Mouse (Mus musculus) activated CD4-positive, CD25-positive, alpha-beta regulatory T cell (primary cell): ENCODE measurements around the gene Hcst. TPM values are rescaled to one million over a fixed set of nuclear protein-coding genes. Genes with fewer than 3 reads are reported as not detected.

ENCODE experiments used
- polyA plus RNA-seq, 2 experiments: library from polyadenylated mRNA; unstranded; fragments of 100-300 nt; shearing (Covaris generic); gene quantifications; one replicate each; pipeline ENCODE4 v1.2.1; 2017

Gene Hcst
- 100 to 1,000 TPM; 470 to 543 TPM for polyA plus RNA-seq

DNA sequence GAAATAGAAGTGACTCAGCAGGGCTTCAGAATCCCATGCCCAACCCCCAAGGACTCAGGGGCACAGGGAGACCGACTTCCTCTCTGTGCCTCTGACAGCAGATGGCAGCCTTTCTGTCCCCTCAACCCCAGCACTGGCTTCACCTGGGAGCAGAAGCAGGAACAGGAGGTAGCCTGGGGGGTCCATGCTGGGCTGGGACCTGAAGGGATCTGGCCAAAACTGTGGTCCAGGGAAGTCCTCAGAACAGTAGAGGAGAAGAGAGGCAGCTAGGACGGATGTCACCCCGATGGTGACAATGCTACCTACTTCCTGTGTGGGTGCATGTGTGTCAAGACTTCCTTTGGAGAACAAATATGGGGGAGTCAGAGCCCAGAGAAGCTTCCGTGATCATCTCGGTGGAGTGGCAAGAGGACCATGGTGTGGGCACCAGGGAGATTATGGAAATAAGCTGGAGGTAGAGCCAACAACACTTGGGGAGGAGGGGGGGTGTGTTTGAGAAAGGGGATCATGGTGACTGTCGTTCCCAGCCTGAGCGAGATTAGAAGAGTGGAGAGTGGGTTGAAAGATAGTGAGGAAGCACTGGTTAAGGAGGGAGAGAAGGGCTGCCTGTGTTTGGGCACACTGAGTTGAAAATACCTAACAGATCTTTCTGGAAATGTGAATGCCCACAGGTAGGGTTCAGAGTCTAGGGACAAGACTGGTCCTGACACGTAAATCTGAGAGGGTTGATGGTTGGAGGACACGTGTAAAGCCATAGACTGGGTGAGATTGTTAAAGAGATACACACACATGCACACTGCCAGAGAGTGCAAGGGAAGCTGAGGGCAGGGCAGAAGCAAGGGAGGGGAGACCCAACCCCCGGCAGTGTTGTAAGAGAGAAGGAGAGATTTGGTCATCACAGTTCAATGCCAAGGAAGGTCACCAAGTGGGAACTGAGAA lies at the start of gene Hcst:
Gene Hcst (minus strand): TSS at position 294 of the 939 bp plus-strand sequence.

DNA sequence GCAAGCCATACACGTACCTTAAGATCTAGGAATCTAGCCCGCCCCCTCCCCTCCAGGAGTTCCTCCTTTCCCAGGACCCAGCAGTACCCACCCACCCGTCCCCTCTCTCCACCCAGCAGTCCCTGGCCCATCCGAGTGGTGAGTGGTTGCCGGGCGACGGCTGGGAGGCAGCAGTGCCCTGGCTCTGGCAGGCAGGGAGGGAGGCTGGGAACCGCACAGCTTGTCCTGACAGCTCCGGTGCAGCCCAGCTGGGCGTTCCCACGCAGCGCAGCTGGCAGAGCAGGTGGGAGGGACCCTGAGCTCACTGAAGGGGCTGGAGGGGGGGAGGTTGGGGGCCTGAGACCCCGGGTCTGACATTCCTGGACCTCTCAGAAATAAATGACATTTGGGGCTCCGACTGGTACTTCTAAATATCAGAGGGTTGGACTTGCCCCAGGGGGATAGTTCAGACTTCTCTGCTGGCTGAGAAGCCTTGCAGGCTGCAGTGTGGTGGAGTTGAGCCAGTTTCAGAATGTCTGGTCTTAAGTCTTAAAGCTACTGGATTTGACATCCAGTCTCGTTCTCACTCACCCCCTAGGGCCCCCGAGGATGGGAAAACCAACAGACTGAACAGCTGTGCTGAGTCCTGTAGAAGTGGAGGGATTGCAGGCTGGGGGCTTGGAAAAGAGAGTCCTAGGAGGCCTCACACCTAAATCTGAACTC lies 38.1 kb upstream of the Hcst start, which contains the start of the genes Kirrel2 and Nphs1:
Gene Kirrel2 (minus strand): TSS at position 62 of the 702 bp plus-strand sequence.
Gene Nphs1 (plus strand): TSS at position 687 of the 702 bp plus-strand sequence.

DNA sequence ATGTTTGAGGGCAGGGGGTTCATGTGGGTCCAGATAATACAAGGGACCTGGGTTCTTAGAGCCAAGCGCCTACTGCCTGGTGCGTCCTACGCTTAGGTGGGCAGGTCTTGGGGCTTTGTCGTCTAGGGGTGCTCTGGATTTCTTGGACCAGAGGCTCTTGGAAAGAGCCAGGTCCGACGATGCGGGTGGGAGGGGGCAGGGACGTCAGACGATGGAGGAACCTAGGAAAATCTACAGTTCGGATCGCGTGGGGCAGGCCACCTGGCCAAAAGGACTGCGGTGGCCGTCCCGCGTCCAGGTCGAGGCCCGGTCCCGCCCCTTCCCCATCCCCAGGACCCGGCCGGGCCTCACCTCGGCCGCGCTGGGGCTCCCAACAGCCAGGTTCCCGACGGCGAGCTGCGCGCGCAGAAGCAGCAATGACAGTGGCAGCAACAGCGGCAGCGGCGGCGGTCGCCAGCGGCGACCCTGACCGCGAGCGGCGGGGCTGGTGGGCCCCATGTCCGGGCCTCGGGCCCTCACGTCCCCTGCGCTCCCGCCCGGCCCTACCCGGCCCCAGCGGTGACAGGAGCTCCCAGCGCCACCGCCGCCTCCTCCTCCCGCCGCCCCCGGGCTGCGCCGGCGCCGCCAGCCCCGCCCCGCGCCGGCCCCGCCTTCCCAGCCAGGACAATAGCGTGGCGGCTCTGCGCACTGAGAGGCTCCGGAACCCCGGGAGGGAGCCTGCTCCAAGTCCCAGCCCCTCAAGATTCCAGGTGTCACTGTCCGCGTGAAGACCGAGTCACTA lies 25.5 kb upstream of the Hcst start, which contains the start of gene Aplp1:
Gene Aplp1 (minus strand): TSS at position 565 of the 781 bp plus-strand sequence.

DNA sequence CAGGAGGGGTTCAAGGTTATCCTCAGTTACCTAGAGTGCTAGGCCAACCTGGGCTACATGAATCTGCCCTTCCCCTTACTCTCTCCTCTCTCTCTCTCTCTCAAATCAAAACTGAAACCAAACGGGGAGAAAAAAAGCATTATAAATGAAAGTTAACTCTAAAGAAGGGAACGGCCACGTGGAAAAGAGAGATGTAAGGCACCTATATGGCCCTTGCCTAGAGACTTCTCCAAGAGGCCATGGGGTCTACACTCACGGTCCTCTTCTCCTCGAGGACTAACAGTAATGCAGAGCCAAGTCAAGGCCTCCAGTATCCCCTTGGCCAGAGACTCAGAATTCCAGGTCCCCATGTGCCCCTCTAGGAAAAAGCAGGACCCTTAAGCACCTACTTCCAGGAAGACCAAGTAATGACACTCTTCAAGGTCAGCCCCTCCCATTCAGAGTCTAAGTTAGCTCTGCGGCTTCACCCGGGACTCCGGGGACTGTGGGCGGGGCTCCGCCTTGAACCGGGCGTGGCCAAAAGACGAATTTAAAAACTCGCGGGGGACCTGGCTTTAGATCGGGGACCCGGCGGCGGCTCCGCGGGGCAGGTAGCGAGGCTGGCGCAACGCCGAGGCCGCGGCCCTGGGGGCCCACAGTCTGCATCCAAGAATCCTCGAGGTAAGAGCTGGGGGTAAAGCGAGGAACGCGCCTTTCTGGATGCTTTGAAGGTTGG lies 1.7 kb upstream of the Hcst start, which contains the start of gene Nfkbid:
Gene Nfkbid (plus strand): TSS at position 558 of the 715 bp plus-strand sequence.

DNA sequence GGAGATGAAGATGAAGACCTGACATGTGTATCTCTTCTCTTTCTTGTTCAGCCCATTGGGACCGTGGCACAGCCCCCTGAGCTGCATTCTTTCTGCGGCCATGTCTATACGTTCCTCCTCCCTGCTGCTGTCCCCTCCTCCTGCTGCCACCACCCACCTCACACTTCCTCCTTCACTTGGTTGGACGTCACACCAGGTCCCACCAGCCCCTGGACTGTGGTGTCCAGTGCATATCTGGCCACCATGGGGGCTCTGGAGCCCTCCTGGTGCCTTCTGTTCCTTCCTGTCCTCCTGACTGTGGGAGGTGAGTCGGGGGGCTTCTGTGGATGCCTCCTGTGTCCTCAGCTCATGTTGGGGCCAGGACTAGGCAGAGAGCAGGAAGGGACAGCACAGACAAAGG lies 6.1 kb downstream of the Hcst start, which contains the start of gene Tyrobp:
Gene Tyrobp (plus strand): TSS at position 165 of the 400 bp plus-strand sequence.

Other genes starting within 250 kb of the Hcst start
- under 1 TPM; 0.64 to 0.74 TPM for gene Cox7a1, start 235.7 kb downstream of the Hcst start, polyA plus RNA-seq
- 10 to 100 TPM; 96.1 to 96.6 TPM for gene Capns1, start 221.0 kb downstream of the Hcst start, polyA plus RNA-seq
- 10 to 100 TPM; 47.8 to 64.2 TPM for gene Polr2i, start 187.9 kb downstream of the Hcst start, polyA plus RNA-seq
- gene Tbcb, start 187.6 kb downstream of the Hcst start, polyA plus RNA-seq: 100 to 1,000 TPM; 109 to 132 TPM
- gene Ovol3, start 184.1 kb downstream of the Hcst start, polyA plus RNA-seq: not detected
- under 1 TPM; 0.12 to 0.41 TPM for gene Thap8, start 139.8 kb downstream of the Hcst start, polyA plus RNA-seq
- gene Wdr62, start 139.4 kb downstream of the Hcst start, polyA plus RNA-seq: 1 to 10 TPM; 4.8 to 6.9 TPM
- 1 to 10 TPM; 1.6 to 3.1 TPM for gene Clip3, start 128.1 kb downstream of the Hcst start, polyA plus RNA-seq
- gene Alkbh6, start 111.1 kb downstream of the Hcst start, polyA plus RNA-seq: 100 to 1,000 TPM in 1 of 2 experiments, 10 to 100 TPM in 1; 92.7 to 159 TPM
- 10 to 100 TPM in 1 of 2 experiments, 1 to 10 TPM in 1; 3.8 to 22.5 TPM for gene Syne4, start 105.0 kb downstream of the Hcst start, polyA plus RNA-seq
- not detected for gene E130208F15Rik, start 98.1 kb downstream of the Hcst start, polyA plus RNA-seq
- gene Sdhaf1, start 96.0 kb downstream of the Hcst start, polyA plus RNA-seq: 10 to 100 TPM; 32.0 to 75.5 TPM
- not detected for gene Lrfn3, start 57.1 kb downstream of the Hcst start, polyA plus RNA-seq
- gene Tyrobp, start 6.1 kb downstream of the Hcst start, polyA plus RNA-seq: 10 to 100 TPM in 1 of 2 experiments, 1 to 10 TPM in 1; 7.1 to 32.2 TPM
- 10 to 100 TPM; 78.6 to 95.9 TPM for gene Nfkbid, start 1.9 kb upstream of the Hcst start, polyA plus RNA-seq
- gene Aplp1, start 25.7 kb upstream of the Hcst start, polyA plus RNA-seq: 10 to 100 TPM; 10.8 to 23.2 TPM
- not detected for gene Kirrel2, start 37.8 kb upstream of the Hcst start, polyA plus RNA-seq
- not detected for gene Nphs1, start 38.5 kb upstream of the Hcst start, polyA plus RNA-seq
- not detected for gene Prodh2, start 73.8 kb upstream of the Hcst start, polyA plus RNA-seq
- 1 to 10 TPM; 1.5 to 2.5 TPM for gene Arhgap33, start 115.2 kb upstream of the Hcst start, polyA plus RNA-seq
- gene Hspb6, start 132.3 kb upstream of the Hcst start, polyA plus RNA-seq: 1 to 10 TPM; 1.9 to 4.1 TPM
- 1 to 10 TPM; 5.7 to 6.2 TPM for gene Proser3, start 132.4 kb upstream of the Hcst start, polyA plus RNA-seq
- gene Lin37, start 140.0 kb upstream of the Hcst start, polyA plus RNA-seq: 100 to 1,000 TPM in 1 of 2 experiments, 10 to 100 TPM in 1; 92.9 to 107 TPM
- 10 to 100 TPM; 28.3 to 67.8 TPM for gene U2af1l4, start 143.4 kb upstream of the Hcst start, polyA plus RNA-seq
- 10 to 100 TPM; 53.5 to 82.4 TPM for gene Gm49396, start 143.5 kb upstream of the Hcst start, polyA plus RNA-seq
- gene Psenen, start 143.8 kb upstream of the Hcst start, polyA plus RNA-seq: 100 to 1,000 TPM; 231 to 234 TPM
- 100 to 1,000 TPM in 1 of 2 experiments, 10 to 100 TPM in 1; 66.2 to 268 TPM for gene Igflr1, start 145.6 kb upstream of the Hcst start, polyA plus RNA-seq
- 10 to 100 TPM; 14.9 to 15.1 TPM for gene Kmt2b, start 168.9 kb upstream of the Hcst start, polyA plus RNA-seq
- 10 to 100 TPM; 12.9 to 34.9 TPM for gene Zbtb32, start 179.1 kb upstream of the Hcst start, polyA plus RNA-seq
- 1 to 10 TPM in 1 of 2 experiments, under 1 TPM in 1; 0.32 to 1.8 TPM for gene Upk1a, start 193.0 kb upstream of the Hcst start, polyA plus RNA-seq
- 100 to 1,000 TPM; 713 to 756 TPM for gene Cox6b1, start 206.3 kb upstream of the Hcst start, polyA plus RNA-seq
- gene Etv2, start 216.0 kb upstream of the Hcst start, polyA plus RNA-seq: not detected
- 100 to 1,000 TPM; 125 to 166 TPM for gene Rbm42, start 230.5 kb upstream of the Hcst start, polyA plus RNA-seq
- 10 to 100 TPM; 18.3 to 29.7 TPM for gene Haus5, start 245.1 kb upstream of the Hcst start, polyA plus RNA-seq